Mouse (Mus musculus) erythroblast, embryonic 14.5 days (primary cell): ENCODE measurements around the gene Trim63.

ENCODE experiments used
- GATA1 ChIP-seq: IDR thresholded peaks from 2 replicates; pipeline ENCODE4 v1.6.1; 2012; ENCODE audit warnings: low read length, inconsistent platforms, mixed read lengths
- TAL1 ChIP-seq: IDR thresholded peaks from 3 replicates; pipeline ENCODE4 v1.6.1; 2012; ENCODE audit warnings: low read length, inconsistent platforms, mixed read lengths

GRCm38 (mm10) chr4:134326859-134327530 is 12.1 kb downstream of the Trim63 start:
- no peak for TF ChIP-seq GATA1
- no peak for TF ChIP-seq TAL1
